Mouse (Mus musculus): ENCODE data around the gene Tox2. TPM values are rescaled to one million over a fixed set of nuclear protein-coding genes. Genes with fewer than 3 reads are reported as not detected.
A peak's percentile ranks its signal among the peaks of the same experiment; 100 is the strongest.

Tox2 gene
- polyA plus RNA-seq, 1 experiment from 2014 or later, result 20.3 TPM

GRCm38 (mm10) chr2:163201897-163202296 is 1.0 kb upstream of the Tox2 start:
- peak overlapping the region; percentile 86; the same call in 1 of the 2 replicates for H3K4me2 ChIP-seq (ENCODE audit: low read depth)
- no peak overlapping the region for H3K9ac ChIP-seq (ENCODE audit: low read length)
- peaks cover 21% of the 10 kb centered on the region for H3K4me1 ChIP-seq (ENCODE audit: control insufficient read depth, insufficient read depth, low read length)
- H3K9me3 ChIP-seq (ENCODE audit: control insufficient read depth, low read length), result no peaks in the 10 kb centered on the region
- ATAC-seq (ENCODE audit: insufficient read depth, low FRiP score, low TSS enrichment) (no peak), DNase-seq (ENCODE audit: low spot score) (no peak)
- no peaks in the 10 kb centered on the region for H3K36me3 ChIP-seq (ENCODE audit: control insufficient read depth, insufficient read depth, low read length)
- H3K27me3 ChIP-seq (ENCODE audit: control insufficient read depth, insufficient read depth, low read length), result peaks cover 26% of the 10 kb centered on the region
- 44% methylated on average over 8 of the region's 8 CpGs for WGBS
- no peak overlapping the region for H3K27ac ChIP-seq (ENCODE audit: low read depth, low read length)
- no peak overlapping the region for H3K4me3 ChIP-seq (ENCODE audit: low read depth, low read length)

DNA sequence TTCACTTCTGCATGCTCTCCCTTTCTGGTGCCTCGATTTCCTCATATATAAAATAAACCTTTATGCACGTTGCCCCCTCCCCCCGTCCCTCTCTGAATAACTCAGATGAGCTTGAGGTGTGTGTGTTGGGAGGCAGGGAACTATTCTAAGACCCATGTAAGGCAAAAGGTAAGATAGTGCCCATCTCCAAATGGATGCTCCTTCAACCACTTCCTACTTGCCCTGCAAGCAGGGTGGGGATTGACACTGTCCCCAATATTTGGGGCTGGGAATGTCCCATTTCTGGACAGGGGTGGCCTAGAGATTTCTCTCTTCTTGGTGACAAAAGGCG is 407 bp upstream of the Tox2 start:
- 6% methylated on average over 4 of the region's 4 CpGs for WGBS
- peaks cover 26% of the 10 kb centered on the region for H3K27me3 ChIP-seq (ENCODE audit: control insufficient read depth, insufficient read depth, low read length)

GRCm38 (mm10) chr2:163203635-163204547 is 966 bp downstream of the Tox2 start:
- H3K9me3 ChIP-seq (ENCODE audit: control insufficient read depth, low read length), result no peaks in the 10 kb centered on the region
- 1% methylated on average over 75 of the region's 75 CpGs for WGBS
- peak overlapping the region; percentile 31; the same call in 1 of the 2 replicates for H3K27ac ChIP-seq (ENCODE audit: low read depth, low read length)
- ATAC-seq (ENCODE audit: insufficient read depth, low FRiP score, low TSS enrichment), result 0 out of 2 replicates have a peak, but pooled peaks have one; percentile 18
- H3K4me1 ChIP-seq (ENCODE audit: control insufficient read depth, insufficient read depth, low read length), result peaks cover 21% of the 10 kb centered on the region
- H3K27me3 ChIP-seq (ENCODE audit: control insufficient read depth, insufficient read depth, low read length), result peaks cover 26% of the 10 kb centered on the region
- DNase-seq (ENCODE audit: low spot score), result peak; percentile 58
- peak overlapping the region; percentile 69 for H3K9ac ChIP-seq (ENCODE audit: low read length)
- H3K4me3 ChIP-seq (ENCODE audit: low read depth, low read length), result peak overlapping the region; percentile 61
- no peaks in the 10 kb centered on the region for H3K36me3 ChIP-seq (ENCODE audit: control insufficient read depth, insufficient read depth, low read length)
- H3K4me2 ChIP-seq (ENCODE audit: low read depth), result peak overlapping the region; percentile 86

More for the DNA sequence above, 407 bp upstream of the Tox2 start:
- peak overlapping the region; percentile 69 for H3K9ac ChIP-seq (ENCODE audit: low read length)
- H3K4me2 ChIP-seq (ENCODE audit: low read depth), result peak overlapping the region; percentile 86
- DNase-seq (ENCODE audit: low spot score), result no peak
- H3K4me3 ChIP-seq (ENCODE audit: low read depth, low read length), result peak overlapping the region; percentile 61
- no peak overlapping the region for H3K27ac ChIP-seq (ENCODE audit: low read depth, low read length)
- H3K4me1 ChIP-seq (ENCODE audit: control insufficient read depth, insufficient read depth, low read length), result peaks cover 21% of the 10 kb centered on the region
- ATAC-seq (ENCODE audit: insufficient read depth, low FRiP score, low TSS enrichment), result no peak; the same call in 1 of the 2 replicates
- H3K9me3 ChIP-seq (ENCODE audit: control insufficient read depth, low read length), result no peaks in the 10 kb centered on the region
- H3K36me3 ChIP-seq (ENCODE audit: control insufficient read depth, insufficient read depth, low read length), result no peaks in the 10 kb centered on the region

GRCm38 (mm10) chr2:163204548-163205261 is 1.8 kb downstream of the Tox2 start:
- H3K27ac ChIP-seq (ENCODE audit: low read depth, low read length), result peak overlapping the region; percentile 31; the same call in 1 of the 2 replicates
- peak overlapping the region; percentile 86 for H3K4me2 ChIP-seq (ENCODE audit: low read depth)
- peaks cover 21% of the 10 kb centered on the region for H3K4me1 ChIP-seq (ENCODE audit: control insufficient read depth, insufficient read depth, low read length)
- H3K4me3 ChIP-seq (ENCODE audit: low read depth, low read length), result peak overlapping the region; percentile 61
- ATAC-seq (ENCODE audit: insufficient read depth, low FRiP score, low TSS enrichment) (peak; percentile 36; the same call in 1 of the 2 replicates), DNase-seq (ENCODE audit: low spot score) (peak; percentile 71)
- no peaks in the 10 kb centered on the region for H3K9me3 ChIP-seq (ENCODE audit: control insufficient read depth, low read length)
- no peaks in the 10 kb centered on the region for H3K36me3 ChIP-seq (ENCODE audit: control insufficient read depth, insufficient read depth, low read length)
- peaks cover 26% of the 10 kb centered on the region for H3K27me3 ChIP-seq (ENCODE audit: control insufficient read depth, insufficient read depth, low read length)
- WGBS, result under 1% methylated on average over 44 of the region's 45 CpGs
- peak overlapping the region; percentile 69 for H3K9ac ChIP-seq (ENCODE audit: low read length)

DNA sequence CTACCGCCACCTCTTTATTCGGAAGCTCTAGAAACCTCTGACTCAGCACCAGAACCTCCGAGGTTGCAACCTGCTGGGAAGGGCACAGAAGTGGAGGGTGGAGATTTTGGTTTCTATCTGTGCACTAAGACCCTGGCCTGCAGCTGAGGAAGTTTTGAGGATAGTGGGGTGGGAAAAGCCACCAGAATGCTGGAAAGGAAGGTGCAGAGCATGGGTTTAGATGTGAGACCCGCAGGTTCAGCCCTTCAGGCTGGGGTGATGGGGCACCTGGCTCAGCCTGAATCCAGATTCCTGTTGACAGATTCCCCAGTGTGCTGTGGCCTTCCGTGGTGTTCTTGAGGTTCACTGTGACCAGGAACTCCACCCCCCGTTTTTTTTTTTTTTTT is 2.3 kb downstream of the Tox2 start:
- Histone ChIP-seq H3K36me3 (ENCODE audit: control insufficient read depth, insufficient read depth, low read length) (no peaks in the 10 kb centered on the region), H3K4me3 (ENCODE audit: low read depth, low read length) (peak overlapping the region; percentile 61), H3K27me3 (ENCODE audit: control insufficient read depth, insufficient read depth, low read length) (peaks cover 26% of the 10 kb centered on the region), H3K4me2 (ENCODE audit: low read depth) (peak overlapping the region; percentile 86), H3K9me3 (ENCODE audit: control insufficient read depth, low read length) (no peaks in the 10 kb centered on the region), H3K27ac (ENCODE audit: low read depth, low read length) (no peak overlapping the region), H3K4me1 (ENCODE audit: control insufficient read depth, insufficient read depth, low read length) (peaks cover 21% of the 10 kb centered on the region), H3K9ac (ENCODE audit: low read length) (no peak overlapping the region; the same call in 1 of the 2 replicates)
- ATAC-seq (ENCODE audit: insufficient read depth, low FRiP score, low TSS enrichment) (no peak), DNase-seq (ENCODE audit: low spot score) (no peak)
- WGBS, result 0% methylated on average over 6 of the region's 6 CpGs

DNA sequence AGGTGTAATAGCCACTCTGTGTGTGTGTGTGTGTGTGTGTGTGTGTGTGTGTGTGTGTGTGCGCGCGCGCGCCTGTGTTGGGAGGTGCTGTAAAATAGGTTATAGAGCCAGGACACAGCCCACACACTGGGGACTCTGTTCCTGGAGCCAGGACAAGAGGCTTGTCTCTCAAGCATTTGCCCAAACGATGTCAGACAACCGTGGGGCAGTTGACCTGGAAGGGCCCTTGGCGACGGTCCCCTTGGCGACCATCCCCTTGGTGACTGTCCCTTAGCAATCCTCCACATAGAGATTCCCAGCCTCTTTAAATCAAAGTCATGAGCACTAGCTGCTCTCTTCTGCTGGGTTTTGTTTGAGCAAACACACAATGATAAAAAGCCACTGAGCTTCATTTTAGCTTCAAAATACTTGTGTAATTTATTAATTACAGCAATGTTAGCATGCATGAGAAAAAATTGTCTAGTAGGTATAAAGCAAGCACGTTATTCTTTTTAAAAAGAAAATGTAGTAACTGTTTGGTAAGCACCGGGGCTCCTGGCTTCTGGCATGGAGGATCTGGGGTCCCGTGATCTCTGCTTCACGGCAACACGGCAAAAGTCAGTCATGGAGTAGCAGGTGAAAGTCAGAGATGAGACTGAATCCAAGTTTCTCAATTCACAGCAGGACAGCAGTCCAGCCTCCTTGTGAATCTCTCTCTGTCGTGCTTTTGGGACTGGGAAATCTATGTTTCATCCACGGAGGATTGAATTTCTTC is 3.0 kb downstream of the Tox2 start:
- no peaks in the 10 kb centered on the region for H3K9me3 ChIP-seq (ENCODE audit: control insufficient read depth, low read length)
- ATAC-seq (ENCODE audit: insufficient read depth, low FRiP score, low TSS enrichment), result peak; percentile 23; the same call in 1 of the 2 replicates
- DNase-seq (ENCODE audit: low spot score), result peak; percentile 83
- WGBS, result 27% methylated on average over 17 of the region's 17 CpGs
- no peaks in the 10 kb centered on the region for H3K36me3 ChIP-seq (ENCODE audit: control insufficient read depth, insufficient read depth, low read length)
- H3K4me3 ChIP-seq (ENCODE audit: low read depth, low read length), result no peak overlapping the region
- peaks cover 21% of the 10 kb centered on the region for H3K4me1 ChIP-seq (ENCODE audit: control insufficient read depth, insufficient read depth, low read length)
- no peak overlapping the region for H3K9ac ChIP-seq (ENCODE audit: low read length)
- H3K27ac ChIP-seq (ENCODE audit: low read depth, low read length), result no peak overlapping the region
- H3K27me3 ChIP-seq (ENCODE audit: control insufficient read depth, insufficient read depth, low read length), result peaks cover 26% of the 10 kb centered on the region
- peak overlapping the region; percentile 86 for H3K4me2 ChIP-seq (ENCODE audit: low read depth)

DNA sequence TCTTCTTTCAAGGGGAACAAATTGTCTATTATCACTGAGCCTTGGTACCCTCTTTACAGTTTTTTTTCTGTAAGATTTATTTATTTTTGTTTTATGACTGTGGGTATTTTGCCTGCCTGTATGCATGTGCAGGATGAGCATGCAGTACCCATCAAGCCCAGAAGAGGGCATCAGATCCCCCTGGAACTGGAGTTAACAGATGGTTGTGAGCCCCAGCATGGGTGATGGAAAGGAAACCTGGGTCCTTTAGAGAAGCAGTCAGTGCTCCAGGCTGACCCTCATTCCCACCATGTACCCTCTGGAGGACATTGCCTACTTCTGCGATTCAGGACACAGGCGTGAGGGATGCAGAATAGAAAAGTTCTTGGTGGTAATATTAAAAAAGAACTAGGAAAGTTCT is 4.4 kb downstream of the Tox2 start:
- Histone ChIP-seq H3K4me2 (ENCODE audit: low read depth) (no peak overlapping the region), H3K4me1 (ENCODE audit: control insufficient read depth, insufficient read depth, low read length) (peaks cover 20% of the 10 kb centered on the region), H3K27me3 (ENCODE audit: control insufficient read depth, insufficient read depth, low read length) (peaks cover 26% of the 10 kb centered on the region), H3K9ac (ENCODE audit: low read length) (no peak overlapping the region), H3K27ac (ENCODE audit: low read depth, low read length) (no peak overlapping the region), H3K9me3 (ENCODE audit: control insufficient read depth, low read length) (no peaks in the 10 kb centered on the region), H3K4me3 (ENCODE audit: low read depth, low read length) (no peak overlapping the region), H3K36me3 (ENCODE audit: control insufficient read depth, insufficient read depth, low read length) (no peaks in the 10 kb centered on the region)
- WGBS, result 97% methylated on average over 2 of the region's 2 CpGs
- DNase-seq (ENCODE audit: low spot score) (no peak), ATAC-seq (ENCODE audit: insufficient read depth, low FRiP score, low TSS enrichment) (no peak)

DNA sequence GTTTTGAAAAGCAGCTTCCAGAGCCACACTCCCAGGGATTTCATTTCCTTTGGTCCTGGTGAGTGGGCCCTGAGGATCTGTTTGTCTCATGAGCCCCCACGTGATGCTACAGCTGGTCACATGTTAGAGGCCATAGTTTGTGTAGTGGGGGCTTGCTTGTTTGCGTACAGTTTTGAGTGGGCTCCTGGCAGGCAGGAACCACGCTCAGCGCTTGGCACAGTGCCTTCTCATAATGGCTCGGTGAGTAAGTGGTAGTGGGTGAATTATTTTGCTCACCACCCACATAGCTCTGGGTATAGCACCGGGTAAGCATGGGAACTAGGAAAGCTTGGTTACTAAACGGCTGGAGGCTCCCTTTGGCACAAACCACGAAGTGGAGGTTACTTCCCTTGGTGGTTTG is 6.2 kb downstream of the Tox2 start:
- H3K27ac ChIP-seq (ENCODE audit: low read depth, low read length), result no peak overlapping the region
- H3K9me3 ChIP-seq (ENCODE audit: control insufficient read depth, low read length), result no peaks in the 10 kb centered on the region
- H3K9ac ChIP-seq (ENCODE audit: low read length), result no peak overlapping the region
- H3K4me1 ChIP-seq (ENCODE audit: control insufficient read depth, insufficient read depth, low read length), result peaks cover 10% of the 10 kb centered on the region
- H3K36me3 ChIP-seq (ENCODE audit: control insufficient read depth, insufficient read depth, low read length), result no peaks in the 10 kb centered on the region
- H3K4me2 ChIP-seq (ENCODE audit: low read depth), result no peak overlapping the region
- no peak overlapping the region for H3K4me3 ChIP-seq (ENCODE audit: low read depth, low read length)
- DNase-seq (ENCODE audit: low spot score) (no peak), ATAC-seq (ENCODE audit: insufficient read depth, low FRiP score, low TSS enrichment) (no peak)
- peaks cover 9% of the 10 kb centered on the region for H3K27me3 ChIP-seq (ENCODE audit: control insufficient read depth, insufficient read depth, low read length)
- 89% methylated on average over 8 of the region's 8 CpGs for WGBS

Data from neural tube, embryonic 11.5 days (tissue).